Mouse (Mus musculus): ENCODE measurements around the gene Mpc2. TPM values are rescaled to one million over a fixed set of nuclear protein-coding genes. Genes with fewer than 3 reads are reported as not detected.

Mpc2 gene
- polyA plus RNA-seq, 1 experiment from 2014 or later: 244 TPM

GRCm38 (mm10) chr1:165486108-165486507 is 25.7 kb downstream of the Mpc2 start:
- Histone ChIP-seq H3K4me3 (replicated peaks; ENCODE audit: low read length) (no peak overlapping the region), H3K27me3 (ENCODE audit: control insufficient read depth, insufficient read depth, low read length) (no peaks in the 10 kb centered on the region), H3K9me3 (ENCODE audit: control insufficient read depth, low read length) (no peaks in the 10 kb centered on the region), H3K9ac (no peak overlapping the region), H3K4me2 (replicated peaks) (no peak overlapping the region), H3K36me3 (replicated peaks; ENCODE audit: control insufficient read depth, insufficient read depth) (peaks cover 19% of the 10 kb centered on the region), H3K27ac (no peak overlapping the region), H3K4me1 (replicated peaks; ENCODE audit: control insufficient read depth, insufficient read depth, low read length) (no peaks in the 10 kb centered on the region)
- no peak for ATAC-seq (ENCODE audit: low FRiP score)
- no peak for DNase-seq (ENCODE audit: low spot score)
- 94% methylated on average over 2 of the region's 2 CpGs for WGBS

- H3K36me3 ChIP-seq (replicated peaks; ENCODE audit: control insufficient read depth, insufficient read depth): 0 out of 2 replicates have a peak, but pooled peaks cover 4% of the 10 kb centered on the region
- no peaks in the 10 kb centered on the region for H3K9me3 ChIP-seq (ENCODE audit: control insufficient read depth, low read length)
- no peak overlapping the region for H3K27ac ChIP-seq
- 89% methylated on average over 4 of the region's 4 CpGs for WGBS
- no peak overlapping the region for H3K9ac ChIP-seq
- no peak for DNase-seq (ENCODE audit: low spot score)
- no peak for ATAC-seq (ENCODE audit: low FRiP score)
- no peak overlapping the region for H3K4me2 ChIP-seq (replicated peaks)
- H3K4me3 ChIP-seq (replicated peaks; ENCODE audit: low read length): no peak overlapping the region
- H3K27me3 ChIP-seq (ENCODE audit: control insufficient read depth, insufficient read depth, low read length): no peaks in the 10 kb centered on the region
- H3K4me1 ChIP-seq (replicated peaks; ENCODE audit: control insufficient read depth, insufficient read depth, low read length): no peaks in the 10 kb centered on the region
Observed at GRCm38 (mm10) chr1:165489197-165489596, 28.8 kb downstream of the Mpc2 start.

- Histone ChIP-seq H3K4me3 (replicated peaks; ENCODE audit: low read length) (no peak overlapping the region), H3K9ac (no peak overlapping the region), H3K27ac (no peak overlapping the region), H3K4me1 (replicated peaks; ENCODE audit: control insufficient read depth, insufficient read depth, low read length) (no peaks in the 10 kb centered on the region), H3K27me3 (ENCODE audit: control insufficient read depth, insufficient read depth, low read length) (no peaks in the 10 kb centered on the region), H3K9me3 (ENCODE audit: control insufficient read depth, low read length) (no peaks in the 10 kb centered on the region), H3K36me3 (replicated peaks; ENCODE audit: control insufficient read depth, insufficient read depth) (no peaks in the 10 kb centered on the region), H3K4me2 (replicated peaks) (no peak overlapping the region)
- WGBS: 59% methylated on average over 3 of the region's 3 CpGs
- DNase-seq (ENCODE audit: low spot score) (peak; percentile 33), ATAC-seq (ENCODE audit: low FRiP score) (no peak)
Observed at GRCm38 (mm10) chr1:165498856-165499255, 38.4 kb downstream of the Mpc2 start.

- ATAC-seq (ENCODE audit: low FRiP score): no peak
- 70% methylated on average over 10 of the region's 10 CpGs for WGBS
- no peak for DNase-seq (ENCODE audit: low spot score)
Observed at GRCm38 (mm10) chr1:165503307-165504024, 43.0 kb downstream of the Mpc2 start.

GRCm38 (mm10) chr1:165506303-165506702 is 45.9 kb downstream of the Mpc2 start:
- Histone ChIP-seq H3K9me3 (ENCODE audit: control insufficient read depth, low read length) (no peaks in the 10 kb centered on the region), H3K9ac (no peak overlapping the region), H3K27ac (no peak overlapping the region), H3K4me1 (replicated peaks; ENCODE audit: control insufficient read depth, insufficient read depth, low read length) (no peaks in the 10 kb centered on the region), H3K4me2 (replicated peaks) (no peak overlapping the region), H3K4me3 (replicated peaks; ENCODE audit: low read length) (no peak overlapping the region), H3K27me3 (ENCODE audit: control insufficient read depth, insufficient read depth, low read length) (no peaks in the 10 kb centered on the region), H3K36me3 (replicated peaks; ENCODE audit: control insufficient read depth, insufficient read depth) (no peaks in the 10 kb centered on the region)
- ATAC-seq (ENCODE audit: low FRiP score): no peak
- 87% methylated on average over 6 of the region's 6 CpGs for WGBS
- no peak for DNase-seq (ENCODE audit: low spot score)

More at GRCm38 (mm10) chr1:165503307-165504024, 43.0 kb downstream of the Mpc2 start:
- H3K9ac ChIP-seq: no peak overlapping the region
- H3K9me3 ChIP-seq (ENCODE audit: control insufficient read depth, low read length): no peaks in the 10 kb centered on the region
- H3K36me3 ChIP-seq (replicated peaks; ENCODE audit: control insufficient read depth, insufficient read depth): no peaks in the 10 kb centered on the region
- H3K27ac ChIP-seq: no peak overlapping the region
- H3K4me1 ChIP-seq (replicated peaks; ENCODE audit: control insufficient read depth, insufficient read depth, low read length): no peaks in the 10 kb centered on the region
- H3K4me2 ChIP-seq (replicated peaks): no peak overlapping the region
- H3K4me3 ChIP-seq (replicated peaks; ENCODE audit: low read length): no peak overlapping the region
- no peaks in the 10 kb centered on the region for H3K27me3 ChIP-seq (ENCODE audit: control insufficient read depth, insufficient read depth, low read length)

- ATAC-seq (ENCODE audit: low FRiP score): no peak
Observed at GRCm38 (mm10) chr1:165510161-165510560, 49.7 kb downstream of the Mpc2 start.

GRCm38 (mm10) chr1:165520716-165521115 is 60.3 kb downstream of the Mpc2 start:
- ATAC-seq (ENCODE audit: low FRiP score): no peak
- Histone ChIP-seq H3K4me3 (replicated peaks; ENCODE audit: low read length) (no peak overlapping the region), H3K9ac (no peak overlapping the region), H3K27ac (no peak overlapping the region), H3K36me3 (replicated peaks; ENCODE audit: control insufficient read depth, insufficient read depth) (no peaks in the 10 kb centered on the region), H3K4me1 (replicated peaks; ENCODE audit: control insufficient read depth, insufficient read depth, low read length) (no peaks in the 10 kb centered on the region), H3K27me3 (ENCODE audit: control insufficient read depth, insufficient read depth, low read length) (no peaks in the 10 kb centered on the region), H3K9me3 (ENCODE audit: control insufficient read depth, low read length) (no peaks in the 10 kb centered on the region), H3K4me2 (replicated peaks) (no peak overlapping the region)
- DNase-seq (ENCODE audit: low spot score): no peak
- WGBS: 92% methylated on average over 7 of the region's 7 CpGs

More at GRCm38 (mm10) chr1:165510161-165510560, 49.7 kb downstream of the Mpc2 start:
- H3K36me3 ChIP-seq (replicated peaks; ENCODE audit: control insufficient read depth, insufficient read depth): no peaks in the 10 kb centered on the region
- 90% methylated on average over 6 of the region's 6 CpGs for WGBS
- H3K4me3 ChIP-seq (replicated peaks; ENCODE audit: low read length): no peak overlapping the region
- H3K4me1 ChIP-seq (replicated peaks; ENCODE audit: control insufficient read depth, insufficient read depth, low read length): no peaks in the 10 kb centered on the region
- no peaks in the 10 kb centered on the region for H3K9me3 ChIP-seq (ENCODE audit: control insufficient read depth, low read length)
- no peaks in the 10 kb centered on the region for H3K27me3 ChIP-seq (ENCODE audit: control insufficient read depth, insufficient read depth, low read length)
- no peak overlapping the region for H3K4me2 ChIP-seq (replicated peaks)
- DNase-seq (ENCODE audit: low spot score): no peak
- no peak overlapping the region for H3K9ac ChIP-seq
- no peak overlapping the region for H3K27ac ChIP-seq

Other genes with a start within 250 kb of the Mpc2 start
- 136 and 138 TPM in 2 replicates for gene Tiprl, start 223.6 kb upstream of the Mpc2 start, polyA plus RNA-seq (2014; fragmentation: Nextera tagmentation; extraction: Ambion mirVana)
- 3.6 and 4.6 TPM in 2 replicates for gene Gpr161, start 164.8 kb upstream of the Mpc2 start, polyA plus RNA-seq (2014; fragmentation: Nextera tagmentation; extraction: Ambion mirVana)
- 17.0 and 23.0 TPM in 2 replicates for gene Dcaf6, start 162 bp upstream of the Mpc2 start, polyA plus RNA-seq (2014; fragmentation: Nextera tagmentation; extraction: Ambion mirVana)
- gene Adcy10, start 24.5 kb downstream of the Mpc2 start, polyA plus RNA-seq (2014; fragmentation: Nextera tagmentation; extraction: Ambion mirVana): 0.21 and 0.79 TPM in 2 replicates
- gene Mpzl1, start 173.9 kb downstream of the Mpc2 start, polyA plus RNA-seq (2014; fragmentation: Nextera tagmentation; extraction: Ambion mirVana): 176 and 179 TPM in 2 replicates
- 6.0 and 8.4 TPM in 2 replicates for gene Rcsd1, start 249.1 kb downstream of the Mpc2 start, polyA plus RNA-seq (2014; fragmentation: Nextera tagmentation; extraction: Ambion mirVana)

All from hindbrain, embryonic 14.5 days (tissue).